Mouse (Mus musculus): ENCODE data around the gene Rangap1.

Rangap1 gene

DNA sequence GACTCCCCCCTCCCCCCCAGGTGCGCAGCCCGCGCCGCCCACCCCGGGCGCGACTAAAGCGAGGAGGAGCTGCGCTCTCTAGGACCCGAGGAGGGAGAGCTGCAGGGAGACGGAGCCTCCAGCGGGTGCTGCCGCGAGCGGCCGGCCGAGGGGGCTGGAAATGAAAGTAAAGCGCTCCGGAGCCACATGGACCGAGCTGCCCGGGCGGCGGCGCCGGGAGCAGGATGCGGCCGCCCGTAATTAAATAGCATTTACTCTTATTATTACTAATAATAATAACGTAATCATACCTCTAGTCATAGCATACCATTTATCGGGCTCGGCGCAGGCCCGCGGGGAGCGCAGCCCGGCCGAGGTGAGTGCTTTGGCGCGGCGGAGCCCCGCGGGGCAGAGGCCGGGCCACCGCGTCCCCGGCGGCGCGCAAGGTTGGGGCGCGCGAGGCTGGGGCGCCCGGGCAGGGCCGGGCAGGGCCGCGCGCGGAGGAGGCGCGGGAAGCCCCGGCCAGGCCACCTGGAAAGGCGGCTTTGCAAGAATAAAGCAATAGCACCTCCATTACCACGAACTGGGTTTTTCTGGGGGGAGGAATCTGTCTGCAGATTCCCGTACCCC lies at the start of gene Rangap1, which contains the start of gene Zc3h7b:
Gene Rangap1 (minus strand): TSS at position 539 of the 609 bp plus-strand sequence.
Gene Zc3h7b (plus strand): TSS at position 66 of the 609 bp plus-strand sequence.
- no peak for DNase-seq (ENCODE audit: low read depth, low spot score)

DNA sequence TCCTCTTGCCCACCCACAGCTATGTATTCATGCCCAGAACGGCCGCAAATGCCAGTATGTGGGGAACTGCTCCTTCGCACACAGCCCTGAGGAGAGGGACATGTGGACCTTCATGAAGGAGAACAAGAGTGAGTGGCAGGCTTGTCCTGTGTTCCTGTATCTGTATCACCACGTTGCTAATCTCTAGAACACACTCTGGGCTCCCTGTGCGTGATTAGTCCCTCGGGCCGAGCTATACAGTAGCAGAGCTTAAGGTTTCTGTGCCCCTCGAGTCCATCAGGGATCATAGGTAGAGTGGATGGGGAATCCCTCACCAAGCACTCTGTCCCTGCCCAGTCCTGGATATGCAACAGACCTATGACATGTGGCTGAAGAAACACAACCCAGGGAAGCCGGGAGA lies 47.1 kb upstream of the Rangap1 start:
- DNase-seq (ENCODE audit: low read depth, low spot score), result no peak

DNA sequence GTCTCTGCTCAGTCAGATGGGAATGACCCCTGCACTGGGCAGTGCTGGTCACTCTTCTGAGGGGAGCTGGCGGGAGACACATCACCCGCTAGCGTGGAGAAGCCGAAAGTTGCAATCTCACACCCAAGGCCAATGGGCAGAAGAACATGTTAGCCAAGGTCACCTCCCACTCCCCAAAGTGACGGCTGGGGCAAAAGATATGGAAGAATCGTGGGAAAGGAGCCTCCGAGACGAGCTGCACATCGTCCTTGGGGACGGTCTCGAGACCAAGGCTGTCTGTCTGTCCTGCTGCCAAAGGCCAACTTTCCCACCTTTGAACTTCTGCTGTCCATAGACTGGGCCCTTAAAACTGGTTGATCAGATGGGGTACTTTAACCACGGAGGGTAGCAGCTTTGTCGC lies 42.2 kb upstream of the Rangap1 start:
- DNase-seq (ENCODE audit: low read depth, low spot score), result no peak

DNA sequence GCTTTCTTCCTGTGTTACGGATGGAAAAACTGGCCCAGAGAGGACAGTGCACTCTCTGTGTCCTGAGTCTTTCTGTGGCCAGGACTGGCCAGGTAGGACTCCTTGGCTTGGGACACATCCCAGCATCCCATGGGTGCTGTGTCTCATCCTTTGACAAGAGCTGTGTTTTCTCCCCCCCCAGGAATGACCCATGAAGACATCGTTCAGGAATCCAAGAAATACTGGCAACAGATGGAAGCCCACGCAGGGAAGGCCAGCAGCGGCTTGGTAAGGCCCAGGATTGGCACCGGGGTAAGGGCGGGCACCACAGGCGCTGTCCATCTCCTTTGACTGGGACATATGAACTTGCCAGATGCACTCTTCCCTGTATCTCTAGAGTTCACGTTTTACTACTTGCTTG lies 40.4 kb upstream of the Rangap1 start:
- DNase-seq (ENCODE audit: low read depth, low spot score), result no peak

DNA sequence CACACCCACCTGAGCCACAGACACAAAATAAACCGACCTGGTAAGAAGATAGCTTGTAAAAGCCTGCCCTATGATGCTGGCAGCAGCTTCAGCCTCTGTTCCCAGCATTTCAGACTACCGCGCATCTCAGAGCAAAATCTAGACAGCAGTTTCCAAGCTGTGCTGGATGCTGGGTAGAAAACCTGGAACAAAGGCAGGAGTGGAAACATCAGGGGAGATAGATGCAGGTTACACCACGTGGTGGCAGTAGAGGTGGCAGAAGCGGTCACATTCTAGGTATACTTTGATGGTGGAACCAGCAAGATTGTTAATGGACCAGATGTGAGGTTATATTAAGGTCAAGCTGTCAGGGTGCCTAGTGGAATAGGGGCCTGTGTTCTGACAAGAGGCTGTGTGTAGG lies 39.4 kb upstream of the Rangap1 start:
- DNase-seq (ENCODE audit: low read depth, low spot score), result no peak

DNA sequence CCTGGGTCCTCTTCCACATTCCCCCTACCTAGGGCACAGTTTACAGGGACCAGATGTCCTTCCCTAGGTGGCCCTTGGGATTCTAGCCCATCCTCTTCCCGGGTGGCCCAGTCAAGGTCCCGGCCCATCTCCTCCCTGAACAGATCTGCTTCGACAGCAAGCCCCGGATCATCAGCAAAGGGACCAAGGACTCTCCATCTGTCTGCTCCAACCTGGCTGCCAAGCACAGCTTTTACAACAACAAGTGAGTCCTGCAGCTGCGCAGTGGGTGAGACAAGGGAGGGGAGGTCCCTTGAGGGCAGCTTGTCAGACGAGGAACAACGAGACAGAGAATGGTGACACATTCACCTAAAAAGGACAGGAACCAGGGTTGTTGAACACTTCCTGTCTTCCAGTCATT lies 36.5 kb upstream of the Rangap1 start:
- DNase-seq (ENCODE audit: low read depth, low spot score), result no peak

DNA sequence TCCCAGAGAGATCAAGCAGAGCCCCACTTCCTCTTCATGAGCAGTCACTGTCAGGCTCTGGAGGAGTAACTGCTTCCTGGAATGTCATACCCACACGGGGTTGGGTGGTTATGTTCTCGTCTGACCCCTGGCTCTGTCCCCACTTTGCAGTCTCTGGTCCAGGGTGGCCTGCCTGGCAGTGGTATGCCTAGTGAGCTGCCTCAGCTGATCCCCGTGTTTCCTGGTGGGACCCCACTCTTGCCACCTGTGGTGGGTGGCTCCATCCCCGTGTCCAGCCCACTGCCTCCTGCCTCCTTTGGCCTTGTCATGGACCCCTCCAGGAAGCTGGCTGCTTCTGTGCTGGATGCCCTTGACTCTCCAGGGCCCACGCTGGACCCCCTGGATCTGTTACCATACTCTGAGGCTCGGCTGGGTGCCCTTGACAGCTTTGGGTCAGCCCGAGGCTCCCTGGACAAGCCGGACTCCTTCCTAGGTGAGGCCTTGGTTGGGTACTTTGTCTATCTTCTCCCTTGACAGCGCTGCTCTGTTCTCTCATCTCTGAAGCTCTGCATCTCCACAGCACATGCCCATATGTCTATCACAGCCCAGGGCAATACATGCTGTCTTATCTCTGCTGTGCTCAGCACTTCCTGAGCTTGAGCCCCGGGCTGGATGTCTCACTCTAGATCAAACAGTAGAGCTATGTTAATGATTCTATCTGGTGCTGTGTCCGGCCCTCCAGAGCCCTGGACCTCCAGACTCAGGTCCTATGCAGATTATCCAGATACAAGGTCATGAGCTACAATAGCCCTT lies 31.5 kb upstream of the Rangap1 start:
- no peak for DNase-seq (ENCODE audit: low read depth, low spot score)

DNA sequence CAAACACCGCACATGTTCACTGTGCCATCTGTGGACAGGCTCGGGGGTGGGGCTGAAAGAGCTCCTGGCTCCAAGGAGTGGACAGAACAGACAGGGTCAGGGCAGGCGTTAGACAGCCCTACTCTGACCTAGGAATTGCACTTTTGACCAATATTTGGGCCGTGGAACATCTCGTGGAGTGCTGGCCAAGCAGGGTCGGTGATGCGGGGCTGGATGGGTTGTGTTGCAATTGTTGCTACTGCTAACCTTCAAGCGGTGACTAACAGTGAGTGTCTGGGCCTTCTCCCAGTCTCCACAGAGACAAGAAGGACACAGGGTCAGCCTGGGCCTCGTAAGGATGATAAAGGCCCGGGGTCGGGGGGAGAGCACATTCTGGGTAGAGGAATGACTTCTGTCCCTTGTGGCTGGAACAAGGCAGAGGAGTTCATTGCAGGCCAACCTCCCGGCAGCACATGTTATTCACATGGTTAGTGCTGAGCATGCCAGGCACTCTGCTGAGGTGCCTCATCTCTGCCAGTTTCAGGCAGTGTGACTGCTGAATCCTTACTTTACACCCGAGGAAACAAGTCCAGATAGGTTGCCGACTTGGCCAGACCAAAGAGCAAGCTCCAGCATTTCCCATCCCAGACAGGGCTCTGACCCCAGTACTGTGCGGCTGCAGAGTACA lies 29.3 kb upstream of the Rangap1 start:
- DNase-seq (ENCODE audit: low read depth, low spot score), result no peak

DNA sequence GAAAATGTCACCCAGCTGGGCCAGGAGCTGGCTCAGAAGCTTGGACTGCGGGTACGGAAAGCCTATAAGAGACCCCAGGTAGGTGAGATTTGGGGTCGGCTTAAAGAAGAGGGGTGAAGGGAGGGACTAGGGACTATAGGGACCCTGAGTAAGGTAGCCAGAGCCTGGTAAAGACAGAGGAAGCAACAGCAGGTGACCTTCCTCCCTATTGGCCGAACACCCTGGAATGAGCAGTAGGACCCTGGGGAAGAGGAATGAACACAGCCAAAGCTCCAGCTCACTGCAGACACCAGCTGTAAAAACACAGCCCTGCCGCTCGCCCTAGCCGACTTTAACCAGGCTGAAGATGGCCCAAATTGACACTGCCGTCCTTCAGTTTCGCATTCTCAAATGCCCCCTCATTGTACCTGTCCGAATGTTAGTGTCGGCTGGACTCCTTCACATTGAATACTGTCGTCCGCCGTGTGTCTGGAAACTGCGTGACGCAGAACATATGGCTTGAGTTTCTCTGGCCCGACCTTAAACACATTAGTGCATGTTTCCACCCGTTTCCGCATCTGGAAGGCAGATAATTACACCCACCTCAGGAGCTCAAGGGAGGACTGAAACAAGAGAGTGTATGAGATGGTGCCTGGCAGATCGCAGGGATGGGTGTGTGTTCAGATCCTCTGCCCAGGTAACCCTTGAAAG lies 27.2 kb upstream of the Rangap1 start:
- DNase-seq (ENCODE audit: low read depth, low spot score), result no peak

DNA sequence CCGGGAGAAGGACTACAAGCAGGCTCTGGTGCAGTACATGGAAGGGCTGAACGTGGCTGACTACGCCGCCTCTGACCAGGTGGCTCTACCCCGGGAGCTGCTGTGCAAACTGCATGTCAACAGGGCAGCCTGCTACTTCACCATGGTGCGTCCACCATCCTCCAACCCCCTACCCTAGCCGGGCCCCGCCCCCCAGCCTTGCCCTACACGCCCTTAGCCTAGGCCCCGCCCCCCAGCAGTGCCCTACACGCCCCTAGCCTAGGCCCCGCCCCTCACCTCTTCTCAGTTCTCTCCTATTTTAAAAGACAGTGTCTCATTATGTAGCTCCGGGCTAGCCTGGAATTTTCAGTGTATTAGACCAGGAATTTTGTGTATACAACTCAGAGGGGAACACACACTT lies 23.7 kb upstream of the Rangap1 start:
- DNase-seq (ENCODE audit: low read depth, low spot score), result no peak

DNA sequence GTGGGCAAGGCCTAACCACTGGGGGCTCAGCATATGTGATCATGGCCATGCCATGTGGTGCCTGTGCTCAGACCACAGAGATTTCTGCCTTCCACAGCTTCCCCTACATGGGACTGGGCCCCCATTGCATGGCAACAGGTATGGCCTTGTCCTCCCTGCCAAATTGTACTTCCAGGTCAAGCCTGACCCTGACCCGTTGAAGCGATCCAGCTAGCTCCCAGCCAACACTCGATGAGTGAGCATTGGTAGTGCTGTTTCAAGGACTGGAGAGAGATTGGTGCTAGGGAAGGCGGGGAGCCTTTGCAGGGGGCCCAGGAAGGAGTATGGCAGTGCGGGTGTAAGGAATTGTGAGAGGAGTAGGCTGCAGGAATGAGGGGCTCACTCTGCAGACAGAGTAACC lies 21.1 kb upstream of the Rangap1 start:
- no peak for DNase-seq (ENCODE audit: low read depth, low spot score)

DNA sequence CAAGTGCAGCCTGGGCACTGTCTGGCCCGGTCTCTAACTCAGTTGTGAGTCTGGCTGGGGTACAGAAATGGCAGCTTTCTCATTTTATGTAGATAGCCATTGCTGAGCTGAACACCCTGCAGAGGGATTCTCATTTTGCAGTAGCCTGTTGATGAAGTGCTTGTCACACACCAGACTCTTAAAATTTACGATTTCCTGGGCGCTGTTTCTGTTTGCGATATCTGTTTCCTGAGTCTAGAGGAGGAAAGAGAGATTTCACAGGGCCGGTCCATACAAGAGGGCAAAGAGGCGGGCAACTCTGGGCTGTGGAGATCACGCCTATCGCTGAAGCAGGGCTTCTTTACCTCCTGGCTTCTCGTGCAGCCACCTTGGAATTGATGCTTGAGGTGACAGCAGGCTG lies 20.3 kb upstream of the Rangap1 start:
- no peak for DNase-seq (ENCODE audit: low read depth, low spot score)

DNA sequence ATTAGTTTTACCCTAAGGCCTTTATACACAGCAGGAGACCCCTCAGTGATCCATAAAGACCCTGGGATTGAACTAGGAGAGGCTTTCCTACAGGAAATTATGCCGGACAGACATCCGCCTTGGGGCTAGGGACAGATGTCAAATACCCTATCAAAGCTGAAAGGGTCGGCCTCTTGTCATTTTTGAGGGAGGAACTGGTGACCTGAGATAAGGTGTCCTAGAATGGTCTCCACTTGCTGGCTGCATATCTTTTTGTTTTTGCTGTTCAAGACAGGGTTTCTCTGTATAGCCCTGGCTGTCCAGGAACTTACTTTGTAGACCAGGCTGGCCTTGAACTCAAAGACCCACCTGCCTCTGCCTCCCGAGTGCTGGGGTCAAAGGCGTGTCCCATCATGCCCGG lies 19.2 kb upstream of the Rangap1 start:
- DNase-seq (ENCODE audit: low read depth, low spot score), result no peak

DNA sequence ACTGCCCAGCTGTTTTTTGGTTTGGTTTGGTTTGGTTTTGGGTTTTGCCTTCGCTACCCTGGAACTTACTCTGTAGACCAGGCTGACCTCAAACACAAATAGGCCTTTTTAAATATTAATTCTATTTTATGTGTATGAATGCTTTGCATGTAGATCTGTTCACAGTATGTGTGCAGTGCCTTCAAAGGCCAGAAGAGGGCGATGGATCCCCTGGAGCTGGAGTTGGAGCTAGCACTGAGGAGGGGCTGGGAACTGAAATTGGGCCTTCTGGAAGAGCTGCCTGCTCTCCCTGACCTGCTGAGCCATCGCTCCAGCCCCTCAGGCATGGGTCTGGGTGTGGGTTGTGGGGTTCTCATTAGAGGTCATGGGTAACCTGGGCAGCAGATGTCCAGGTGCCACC lies 16.6 kb upstream of the Rangap1 start:
- no peak for DNase-seq (ENCODE audit: low read depth, low spot score)

DNA sequence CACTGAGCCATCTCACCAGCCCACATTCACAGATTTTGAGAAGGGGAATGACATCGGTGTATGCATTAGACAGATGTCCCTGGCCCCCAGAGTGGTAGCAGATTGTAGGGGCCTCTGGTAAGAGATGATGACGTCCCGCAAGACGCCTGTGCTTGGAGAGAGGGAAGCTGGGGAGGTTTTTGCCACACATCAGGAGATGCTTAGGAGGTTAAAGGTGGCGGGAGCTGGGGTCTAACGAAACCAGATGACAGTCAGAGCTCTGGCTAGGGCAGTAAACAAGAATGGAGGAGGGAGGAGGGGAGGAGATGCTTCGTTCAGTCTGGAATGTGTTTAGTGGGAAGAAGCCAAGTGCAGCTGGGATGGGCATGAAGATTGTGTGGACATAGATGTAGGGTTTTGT lies 16.1 kb upstream of the Rangap1 start:
- DNase-seq (ENCODE audit: low read depth, low spot score), result no peak

DNA sequence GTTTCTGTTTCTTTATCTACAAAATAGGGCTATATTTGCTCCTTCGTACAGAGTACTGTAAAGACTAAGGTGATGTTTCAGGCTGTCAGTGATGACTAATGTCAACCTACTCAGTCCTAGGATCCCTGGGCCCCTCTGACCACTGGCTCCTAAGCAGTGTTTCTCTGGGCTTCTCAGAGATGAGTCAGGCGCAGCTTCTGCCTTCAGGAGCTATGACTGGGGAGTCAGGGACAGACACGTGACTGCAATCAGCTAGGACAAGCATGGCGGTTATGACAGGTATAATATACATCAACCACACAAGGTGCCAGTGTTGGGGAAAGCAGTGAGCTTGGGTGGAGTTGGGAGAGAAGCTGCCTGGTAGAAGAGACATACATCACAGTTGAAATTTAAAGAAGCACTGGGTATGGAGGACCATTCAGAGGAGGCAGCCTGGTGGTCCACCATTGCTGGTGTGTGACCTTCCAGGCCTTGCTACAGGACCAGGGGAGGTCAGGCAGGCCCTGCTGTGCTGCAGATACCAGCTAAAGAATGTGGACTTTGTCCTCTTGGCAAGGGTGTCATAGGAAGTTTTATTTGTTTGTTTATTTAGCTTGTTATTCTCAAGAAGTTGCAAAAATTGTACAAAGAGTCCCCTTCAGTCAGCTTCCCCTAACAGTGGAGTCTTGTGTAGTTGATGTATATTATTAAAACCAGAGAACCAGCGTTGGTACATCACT lies 15.2 kb upstream of the Rangap1 start:
- no peak for DNase-seq (ENCODE audit: low read depth, low spot score)

DNA sequence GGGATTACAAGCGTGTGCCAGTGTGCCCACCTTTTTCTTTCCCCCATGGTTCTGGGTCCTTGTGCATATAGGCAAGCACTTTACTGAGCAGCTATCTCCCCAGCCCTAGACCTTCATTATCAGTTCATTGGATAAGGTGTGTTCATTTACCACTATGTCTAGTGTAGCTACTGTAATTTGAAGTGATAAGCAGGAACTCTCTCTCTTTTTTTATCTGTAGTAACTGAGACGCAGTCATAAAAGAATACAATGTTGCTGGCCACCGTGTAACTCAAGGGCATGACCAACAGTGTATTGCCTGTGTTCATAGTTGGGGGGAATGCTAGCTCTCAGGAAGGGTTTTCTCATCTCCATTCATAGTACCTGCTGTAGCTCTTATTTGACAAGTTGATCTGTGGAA lies 14.2 kb upstream of the Rangap1 start:
- no peak for DNase-seq (ENCODE audit: low read depth, low spot score)

DNA sequence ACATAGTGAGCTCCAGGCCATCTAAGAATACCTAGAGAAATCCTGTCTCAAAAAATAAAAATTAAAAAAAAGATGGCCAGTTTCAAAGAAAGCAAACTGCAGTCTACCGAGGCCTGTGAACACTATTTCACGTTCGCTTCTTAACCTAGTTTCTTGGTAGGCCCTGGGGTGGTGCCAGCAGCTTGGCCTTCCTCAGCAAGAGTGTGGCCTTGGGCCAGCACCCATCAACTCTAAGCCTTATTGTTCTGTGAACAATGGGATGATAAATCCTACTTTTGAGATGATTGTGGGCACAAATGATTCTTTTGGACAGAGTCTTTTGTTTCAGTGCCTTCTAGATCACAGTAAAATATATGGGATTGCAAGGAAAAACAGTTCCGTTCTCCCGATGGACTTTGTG lies 13.4 kb upstream of the Rangap1 start:
- DNase-seq (ENCODE audit: low read depth, low spot score), result no peak

DNA sequence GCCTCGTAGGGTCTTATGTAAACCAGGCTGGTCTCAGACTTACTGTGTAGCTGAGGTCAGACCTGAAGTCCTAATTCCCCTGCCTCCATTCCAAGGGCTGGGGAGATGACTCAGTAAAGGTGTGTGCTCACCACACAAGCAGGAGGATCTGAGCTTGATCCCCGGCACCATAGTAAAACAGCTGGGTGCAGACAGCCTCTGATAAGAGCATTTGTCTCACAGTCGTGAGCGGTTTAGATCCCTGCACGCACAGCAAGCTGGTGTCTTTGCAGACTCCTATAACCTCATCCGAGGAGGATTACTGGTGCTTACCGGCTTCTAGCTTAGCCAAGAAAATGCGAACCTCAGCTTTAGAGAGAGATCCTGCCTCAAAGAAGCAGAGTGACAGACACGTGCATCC lies 8.3 kb upstream of the Rangap1 start:
- DNase-seq (ENCODE audit: low read depth, low spot score), result no peak

DNA sequence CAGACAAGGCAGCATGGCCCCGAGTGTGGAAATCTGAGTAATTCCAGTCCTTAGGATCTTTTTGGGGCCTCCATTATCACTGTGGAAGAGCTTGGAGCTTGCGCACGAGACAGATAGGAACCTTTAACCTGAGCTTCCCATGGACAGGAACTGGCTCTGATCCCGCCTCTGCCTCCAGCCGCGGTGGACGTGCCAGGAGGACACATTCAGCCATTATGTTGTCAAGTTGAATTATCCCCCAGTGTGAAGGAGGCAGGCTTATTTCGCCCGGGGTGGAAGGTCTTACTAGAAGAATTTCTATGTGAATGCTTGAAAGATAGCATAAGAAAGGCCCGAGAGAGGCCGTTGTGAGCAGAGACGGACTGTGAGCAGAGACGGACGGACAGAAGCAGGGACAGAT lies 4.4 kb upstream of the Rangap1 start:
- DNase-seq (ENCODE audit: low read depth, low spot score), result no peak

DNA sequence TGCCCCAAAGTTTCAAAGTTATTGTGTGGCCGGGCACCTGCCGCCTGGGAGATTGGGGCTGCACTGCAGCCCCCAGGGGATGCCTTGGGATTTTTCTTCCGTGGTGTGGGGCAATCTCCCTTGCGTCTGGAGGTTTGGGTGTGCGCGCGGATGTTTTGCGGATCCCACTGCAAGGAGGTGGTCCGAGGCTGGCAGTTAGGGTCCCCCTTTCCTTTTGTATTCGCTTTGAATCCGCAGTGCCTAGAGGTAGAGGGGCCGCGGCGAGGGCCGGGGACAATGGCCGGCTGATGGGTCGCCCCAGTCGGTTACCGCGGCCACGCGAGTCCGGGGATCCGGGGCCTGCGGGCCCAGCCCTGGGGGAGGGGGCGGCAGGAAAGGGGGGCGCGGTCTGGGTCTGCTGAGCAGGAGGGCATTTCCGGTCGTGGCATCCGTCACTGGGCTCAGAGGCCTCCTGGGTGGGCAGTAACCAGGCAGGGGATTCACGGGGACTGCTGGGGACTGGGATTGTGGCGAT lies 328 bp upstream of the Rangap1 start:
- DNase-seq (ENCODE audit: low read depth, low spot score), result no peak

Data from c-Kit-negative CD71-positive TER-119-positive erythroid progenitor cells, embryonic 14.5 days (primary cell).